Mouse (Mus musculus): Measurements from ENCODE around the gene Adgrf5. TPM values are rescaled to one million over a fixed set of nuclear protein-coding genes. Genes with fewer than 3 reads are reported as not detected.

The Adgrf5 gene
- polyA plus RNA-seq, 1 experiment from 2014 or later: 51.1 TPM

DNA sequence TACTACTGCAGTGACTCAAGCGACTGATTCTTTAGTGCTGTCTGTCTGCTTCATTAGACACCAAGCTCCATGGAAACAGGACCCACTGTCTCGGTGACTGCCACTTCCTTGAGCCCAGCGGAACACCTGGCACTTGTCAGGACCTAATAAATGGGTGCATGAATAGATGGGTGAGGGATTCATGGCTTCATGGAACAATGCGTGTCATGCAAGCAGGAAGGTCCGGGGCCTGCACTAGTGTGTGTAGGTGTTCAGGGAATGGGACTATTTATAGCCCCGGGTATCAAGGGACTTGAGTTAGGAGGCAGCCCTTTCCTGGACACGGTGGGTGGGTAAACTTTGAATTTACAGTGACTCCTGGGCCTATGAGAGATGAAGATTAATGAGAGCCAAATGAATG lies 38.4 kb downstream of the Adgrf5 start:
- no peaks in the 10 kb centered on the region for H3K9me3 ChIP-seq (ENCODE audit: low read length)
- no peaks in the 10 kb centered on the region for H3K27me3 ChIP-seq (replicated peaks; ENCODE audit: insufficient read depth, low read length)
- ATAC-seq (no peak), DNase-seq (ENCODE audit: low spot score) (no peak)
- peaks cover 7% of the 10 kb centered on the region; the same call in 1 of the 2 replicates for H3K4me1 ChIP-seq (ENCODE audit: insufficient read depth, low read depth, low read length)
- TF ChIP-seq CTCF (IDR thresholded peaks at IDR 0.05) (no peak), EP300 (IDR thresholded peaks at IDR 0.05) (no peak)
- H3K36me3 ChIP-seq (ENCODE audit: insufficient read depth, low read length): no peaks in the 10 kb centered on the region
- H3K4me3 ChIP-seq (ENCODE audit: low read depth, low read length): no peak overlapping the region
- H3K9ac ChIP-seq (replicated peaks; ENCODE audit: low read depth): no peak overlapping the region
- no peak overlapping the region for H3K4me2 ChIP-seq (replicated peaks; ENCODE audit: low read depth, low read length)
- WGBS: 51% methylated on average over 7 of the region's 7 CpGs
- no peak overlapping the region for H3K27ac ChIP-seq (ENCODE audit: low read length)

GRCm38 (mm10) chr17:43399151-43399550 lies 38.9 kb downstream of the Adgrf5 start:
- no peak for ATAC-seq
- peaks cover 7% of the 10 kb centered on the region; the same call in 1 of the 2 replicates for H3K4me1 ChIP-seq (ENCODE audit: insufficient read depth, low read depth, low read length)
- no peak overlapping the region for H3K9ac ChIP-seq (replicated peaks; ENCODE audit: low read depth)
- no peak overlapping the region for H3K27ac ChIP-seq (ENCODE audit: low read length)
- WGBS: 63% methylated on average over 3 of the region's 3 CpGs
- H3K4me3 ChIP-seq (ENCODE audit: low read depth, low read length): no peak overlapping the region
- no peaks in the 10 kb centered on the region for H3K36me3 ChIP-seq (ENCODE audit: insufficient read depth, low read length)
- H3K4me2 ChIP-seq (replicated peaks; ENCODE audit: low read depth, low read length): no peak overlapping the region
- H3K27me3 ChIP-seq (replicated peaks; ENCODE audit: insufficient read depth, low read length): no peaks in the 10 kb centered on the region
- no peak for TF ChIP-seq CTCF (IDR thresholded peaks at IDR 0.05)
- 0 out of 2 replicates have a peak, but pooled peaks have one; percentile 1 for TF ChIP-seq EP300 (IDR thresholded peaks at IDR 0.05)
- DNase-seq (ENCODE audit: low spot score): no peak
- no peaks in the 10 kb centered on the region for H3K9me3 ChIP-seq (ENCODE audit: low read length)

DNA sequence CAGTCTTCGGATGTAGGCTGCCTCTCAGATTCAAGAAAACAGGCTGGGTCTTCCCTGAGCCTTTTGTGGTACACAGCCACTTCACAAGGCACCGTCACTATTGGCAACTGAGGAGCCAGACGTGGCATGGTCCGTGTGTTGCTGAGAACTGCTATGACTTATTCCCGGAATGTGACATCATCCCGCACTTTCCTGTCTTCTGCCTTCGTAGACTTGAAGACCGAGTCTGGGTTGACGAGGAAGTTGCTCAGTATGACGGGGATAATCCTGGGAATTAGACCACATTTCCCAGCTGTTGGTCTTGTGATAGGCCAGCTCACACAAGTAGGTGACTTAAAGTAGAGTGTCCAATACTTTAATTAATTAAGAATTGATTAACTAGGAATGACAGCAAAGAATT lies 40.2 kb downstream of the Adgrf5 start:
- no peak overlapping the region for H3K9ac ChIP-seq (replicated peaks; ENCODE audit: low read depth)
- peak; percentile 25; the same call in 1 of the 2 replicates for TF ChIP-seq EP300 (IDR thresholded peaks at IDR 0.05)
- TF ChIP-seq CTCF (IDR thresholded peaks at IDR 0.05): no peak
- H3K27ac ChIP-seq (ENCODE audit: low read length): peak overlapping the region; percentile 15; the same call in 1 of the 2 replicates
- H3K9me3 ChIP-seq (ENCODE audit: low read length): no peaks in the 10 kb centered on the region
- H3K4me2 ChIP-seq (replicated peaks; ENCODE audit: low read depth, low read length): no peak overlapping the region
- ATAC-seq: peak; percentile 8; the same call in 1 of the 2 replicates
- DNase-seq (ENCODE audit: low spot score): peak; percentile 32
- no peaks in the 10 kb centered on the region for H3K36me3 ChIP-seq (ENCODE audit: insufficient read depth, low read length)
- H3K4me1 ChIP-seq (ENCODE audit: insufficient read depth, low read depth, low read length): peaks cover 7% of the 10 kb centered on the region; the same call in 1 of the 2 replicates
- H3K27me3 ChIP-seq (replicated peaks; ENCODE audit: insufficient read depth, low read length): no peaks in the 10 kb centered on the region
- 60% methylated on average over 10 of the region's 10 CpGs for WGBS
- no peak overlapping the region for H3K4me3 ChIP-seq (ENCODE audit: low read depth, low read length)

DNA sequence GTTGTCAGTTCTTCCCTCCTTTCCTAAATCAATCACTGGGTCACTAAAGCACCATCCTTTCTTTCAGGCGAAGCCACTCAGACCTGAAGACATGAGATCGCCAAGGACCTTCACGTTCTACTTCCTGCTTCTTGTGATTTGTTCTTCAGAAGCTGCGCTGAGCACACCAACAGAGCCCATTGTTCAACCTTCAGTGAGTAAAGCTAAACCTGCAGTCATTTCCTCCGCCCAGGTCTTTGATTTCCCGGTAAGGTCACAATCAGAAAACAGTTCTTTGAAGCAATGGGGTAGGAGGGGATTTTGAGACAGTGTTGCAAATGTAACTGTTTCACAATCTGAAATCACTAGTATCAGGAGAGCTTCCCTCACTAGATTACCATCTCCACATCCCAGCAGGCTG lies 43.6 kb downstream of the Adgrf5 start:
- Histone ChIP-seq H3K4me3 (ENCODE audit: low read depth, low read length) (no peak overlapping the region), H3K9me3 (ENCODE audit: low read length) (no peaks in the 10 kb centered on the region), H3K36me3 (ENCODE audit: insufficient read depth, low read length) (no peaks in the 10 kb centered on the region), H3K27me3 (replicated peaks; ENCODE audit: insufficient read depth, low read length) (no peaks in the 10 kb centered on the region), H3K9ac (replicated peaks; ENCODE audit: low read depth) (no peak overlapping the region), H3K27ac (ENCODE audit: low read length) (no peak overlapping the region), H3K4me1 (ENCODE audit: insufficient read depth, low read depth, low read length) (peaks cover 7% of the 10 kb centered on the region; the same call in 1 of the 2 replicates), H3K4me2 (replicated peaks; ENCODE audit: low read depth, low read length) (no peak overlapping the region)
- TF ChIP-seq CTCF (IDR thresholded peaks at IDR 0.05) (no peak), EP300 (IDR thresholded peaks at IDR 0.05) (no peak)
- ATAC-seq (no peak), DNase-seq (ENCODE audit: low spot score) (no peak)
- 41% methylated on average over 6 of the region's 6 CpGs for whole genome bisulfite sequencing

DNA sequence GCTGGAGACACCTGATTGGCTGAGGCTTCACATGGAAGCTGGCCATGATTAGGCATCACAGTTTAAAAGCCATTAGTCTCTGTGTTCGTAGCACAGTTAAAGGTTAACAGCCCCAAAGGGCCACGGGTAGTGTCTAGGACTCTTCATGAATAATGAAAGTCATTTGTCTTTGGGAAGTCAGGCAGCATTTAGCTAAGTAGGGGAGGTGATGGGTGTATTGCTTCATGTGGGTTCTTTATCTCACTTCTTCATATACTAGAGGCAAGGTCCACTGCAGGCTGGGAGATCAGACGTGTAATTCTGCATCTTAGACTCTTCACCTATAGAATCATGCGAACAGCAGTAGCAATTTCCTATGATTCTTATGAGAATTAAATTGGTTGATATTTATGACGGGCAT lies 44.2 kb downstream of the Adgrf5 start:
- ATAC-seq (no peak), DNase-seq (ENCODE audit: low spot score) (no peak)
- H3K9ac ChIP-seq (replicated peaks; ENCODE audit: low read depth): no peak overlapping the region
- peaks cover 7% of the 10 kb centered on the region; the same call in 1 of the 2 replicates for H3K4me1 ChIP-seq (ENCODE audit: insufficient read depth, low read depth, low read length)
- H3K9me3 ChIP-seq (ENCODE audit: low read length): no peaks in the 10 kb centered on the region
- H3K4me3 ChIP-seq (ENCODE audit: low read depth, low read length): no peak overlapping the region
- H3K27me3 ChIP-seq (replicated peaks; ENCODE audit: insufficient read depth, low read length): no peaks in the 10 kb centered on the region
- no peak overlapping the region for H3K4me2 ChIP-seq (replicated peaks; ENCODE audit: low read depth, low read length)
- H3K27ac ChIP-seq (ENCODE audit: low read length): no peak overlapping the region
- WGBS: 60% methylated on average over 5 of the region's 5 CpGs
- H3K36me3 ChIP-seq (ENCODE audit: insufficient read depth, low read length): no peaks in the 10 kb centered on the region
- no peak for TF ChIP-seq CTCF (IDR thresholded peaks at IDR 0.05)
- no peak for TF ChIP-seq EP300 (IDR thresholded peaks at IDR 0.05)

DNA sequence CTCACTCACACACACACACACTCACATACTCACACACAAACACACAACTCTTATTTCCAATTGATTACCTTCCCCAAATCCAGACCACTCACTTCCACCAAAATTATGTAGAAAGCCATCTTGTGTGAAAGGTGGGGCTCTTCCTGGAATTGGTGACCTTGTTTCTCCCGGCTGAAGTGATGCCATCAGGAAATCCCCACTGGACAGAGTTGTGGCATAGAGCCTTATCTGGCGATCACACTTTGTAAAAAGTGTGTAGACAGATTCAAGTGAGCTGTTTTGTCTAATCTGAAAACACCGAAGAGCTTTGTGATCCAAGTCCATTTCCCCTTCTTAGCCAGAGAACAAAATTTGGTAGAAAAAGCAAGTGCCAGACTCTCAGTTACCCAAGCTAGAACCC lies 46.1 kb downstream of the Adgrf5 start:
- DNase-seq (ENCODE audit: low spot score): no peak
- H3K27ac ChIP-seq (ENCODE audit: low read length): peak overlapping the region; percentile 66

More for the DNA sequence above, 46.1 kb downstream of the Adgrf5 start:
- Histone ChIP-seq H3K9ac (replicated peaks; ENCODE audit: low read depth) (no peak overlapping the region), H3K9me3 (ENCODE audit: low read length) (no peaks in the 10 kb centered on the region), H3K27me3 (replicated peaks; ENCODE audit: insufficient read depth, low read length) (no peaks in the 10 kb centered on the region), H3K36me3 (ENCODE audit: insufficient read depth, low read length) (no peaks in the 10 kb centered on the region), H3K4me3 (ENCODE audit: low read depth, low read length) (no peak overlapping the region), H3K4me1 (ENCODE audit: insufficient read depth, low read depth, low read length) (no peaks in the 10 kb centered on the region; the same call in 1 of the 2 replicates), H3K4me2 (replicated peaks; ENCODE audit: low read depth, low read length) (no peak overlapping the region)
- WGBS: 56% methylated on average over 3 of the region's 3 CpGs
- no peak for TF ChIP-seq CTCF (IDR thresholded peaks at IDR 0.05)
- peak; percentile 50 for TF ChIP-seq EP300 (IDR thresholded peaks at IDR 0.05)
- ATAC-seq: no peak
